Mouse (Mus musculus) C2C12 (cell line): Measurements from ENCODE around the gene Ackr2.

ENCODE experiments used
- CTCF ChIP-seq: IDR thresholded peaks from one replicate; pipeline ENCODE4 v1.5.1; 2011; ENCODE audit not compliant: control insufficient read depth, insufficient read depth, insufficient read length
- MYOD1 ChIP-seq: IDR thresholded peaks from one replicate; pipeline ENCODE4 v1.6.1; 2011; ENCODE audit warnings: low read depth; ENCODE audit not compliant: control insufficient read depth, insufficient read length
- USF1 ChIP-seq: IDR thresholded peaks from one replicate; pipeline ENCODE4 v1.6.1; 2011; ENCODE audit warnings: low read depth, mild to moderate bottlenecking, control low read depth, moderate library complexity

GRCm38 (mm10) chr9:121943628-121944027, 45.5 kb downstream of the Ackr2 start:
- no peak for TF ChIP-seq CTCF
- no peak for TF ChIP-seq MYOD1
- TF ChIP-seq USF1, result no peak
